Mouse (Mus musculus) T-helper 17 cell (primary cell): ENCODE data around the gene Slc12a5.

Source experiments
- in situ Hi-C, 2 experiments: fragments of 300-600 bp; cut with MboI, MseI; formaldehyde crosslinking; loops; 1 replicate in 1 of 2; 2 replicates in 1 of 2; pipeline ENCODE4 v1.15.1; 2025; ENCODE audit warnings: high pct_unique_total_duplicates in 2 of 2

The Slc12a5 gene

GRCm38 (mm10) chr2:164960716-164961441, at the start of gene Slc12a5:
Gene Slc12a5, plus strand, starts transcription at chr2:164960802.
- in situ Hi-C loops: no loop called here

GRCm38 (mm10) chr2:164911086-164912048, 49.2 kb upstream of the Slc12a5 start, which contains the start of gene Zfp335:
Gene Zfp335, minus strand, starts transcription at chr2:164911757.
- in situ Hi-C loops: no loop called here

GRCm38 (mm10) chr2:164912151-164912550, 48.5 kb upstream of the Slc12a5 start:
- in situ Hi-C loops: no loop called here

GRCm38 (mm10) chr2:164912749-164913427, 47.7 kb upstream of the Slc12a5 start:
- in situ Hi-C loops: no loop called here

- in situ Hi-C loops: no loop called here
Observed at GRCm38 (mm10) chr2:164913428-164913786, 47.2 kb upstream of the Slc12a5 start.

GRCm38 (mm10) chr2:164916820-164917219, 43.8 kb upstream of the Slc12a5 start:
- in situ Hi-C loops: no loop called here

GRCm38 (mm10) chr2:164917371-164917770, 43.2 kb upstream of the Slc12a5 start:
- in situ Hi-C loops: no loop called here

GRCm38 (mm10) chr2:164918325-164918724, 42.3 kb upstream of the Slc12a5 start:
- in situ Hi-C loops: no loop called here

GRCm38 (mm10) chr2:164921984-164922383, 38.6 kb upstream of the Slc12a5 start:
- in situ Hi-C loops: no loop called here

- in situ Hi-C loops: no loop called here
Observed at GRCm38 (mm10) chr2:164923291-164923690, 37.3 kb upstream of the Slc12a5 start.

GRCm38 (mm10) chr2:164924100-164924857, 36.3 kb upstream of the Slc12a5 start:
- in situ Hi-C loops: no loop called here

- in situ Hi-C loops: no loop called here
Observed at GRCm38 (mm10) chr2:164930706-164931581, 29.7 kb upstream of the Slc12a5 start.

- in situ Hi-C loops: no loop called here
Observed at GRCm38 (mm10) chr2:164933534-164933933, 27.1 kb upstream of the Slc12a5 start.

GRCm38 (mm10) chr2:164935991-164936390, 24.6 kb upstream of the Slc12a5 start:
- in situ Hi-C loops: no loop called here

GRCm38 (mm10) chr2:164938146-164939091, 22.2 kb upstream of the Slc12a5 start:
- in situ Hi-C loops: no loop called here

- in situ Hi-C loops: no loop called here
Observed at GRCm38 (mm10) chr2:164939106-164939505, 21.5 kb upstream of the Slc12a5 start.

GRCm38 (mm10) chr2:164940140-164940830, 20.3 kb upstream of the Slc12a5 start, which contains the start of gene Mmp9:
Gene Mmp9, plus strand, starts transcription at chr2:164940780.
- in situ Hi-C loops: no loop called here

GRCm38 (mm10) chr2:164942692-164943290, 17.8 kb upstream of the Slc12a5 start:
- in situ Hi-C loops: no loop called here
